Mouse (Mus musculus) spleen, adult 12 weeks (tissue): Measurements from ENCODE around the gene Lce1k.
"Not testable (repeated sequence)": the region's sequence is repeated elsewhere in the genome, so short reads cannot be mapped to it uniquely, and the experiment has no call there.

ENCODE experiments used
- DNase-seq: peaks from one replicate; pipeline ENCODE4 v3.0.0; 2022; ENCODE audit warnings: low spot score

The Lce1k gene

DNA sequence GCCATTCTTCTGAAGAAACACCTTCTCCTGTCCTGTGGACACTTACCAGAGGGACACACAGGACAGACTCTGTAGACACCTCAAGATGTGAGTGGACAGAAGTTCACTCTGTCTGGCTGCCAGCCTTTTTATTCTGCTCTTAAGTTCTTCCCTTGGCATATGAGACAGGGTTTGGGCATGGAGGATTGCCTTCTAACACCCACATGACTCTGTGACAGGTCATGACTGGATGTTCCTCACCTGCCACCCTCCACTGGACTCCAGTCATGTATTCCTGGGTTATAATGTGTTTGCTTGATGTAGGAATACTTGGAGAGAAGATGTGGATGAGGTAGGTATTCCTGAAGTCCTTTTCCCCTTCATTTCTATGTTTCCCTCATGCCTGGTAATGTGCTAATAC, at the start of gene Lce1k:
TSS of gene Lce1k (minus strand) at position 101 of the 400 bp plus-strand sequence.
- no peak for DNase-seq

GRCm38 (mm10) chr3:92851186-92851585, 43.5 kb upstream of the Lce1k start, which contains the start of gene Lce1l:
Gene Lce1l (minus strand): TSS chr3:92851286.
- no peak for DNase-seq

DNA sequence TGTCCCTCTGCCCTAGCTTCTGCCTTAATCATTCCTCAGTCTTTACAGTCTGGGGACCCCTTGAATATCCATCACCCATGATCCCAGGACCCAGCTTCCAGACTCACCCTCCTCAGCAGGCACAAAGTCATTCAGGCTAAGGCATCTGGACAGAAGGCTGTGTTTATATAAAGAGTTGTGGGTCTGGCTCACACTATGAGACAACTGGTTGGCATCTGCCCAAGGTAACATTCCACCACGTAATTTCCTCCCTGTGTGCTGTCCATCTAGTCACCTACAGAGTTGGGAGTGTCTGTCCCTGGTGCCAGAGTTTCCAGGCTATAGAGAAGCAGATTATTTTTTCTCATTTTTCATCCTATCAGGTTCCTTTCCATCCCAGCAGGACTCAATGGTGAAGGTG, 19.4 kb upstream of the Lce1k start, which contains the start of gene Kprp:
TSS of gene Kprp (minus strand) at position 140 of the 400 bp plus-strand sequence.
- no peak for DNase-seq

GRCm38 (mm10) chr3:92825808-92826207, 18.1 kb upstream of the Lce1k start:
- DNase-seq = no peak

GRCm38 (mm10) chr3:92816036-92816435, 8.3 kb upstream of the Lce1k start:
- DNase-seq = not testable (repeated sequence)

DNA sequence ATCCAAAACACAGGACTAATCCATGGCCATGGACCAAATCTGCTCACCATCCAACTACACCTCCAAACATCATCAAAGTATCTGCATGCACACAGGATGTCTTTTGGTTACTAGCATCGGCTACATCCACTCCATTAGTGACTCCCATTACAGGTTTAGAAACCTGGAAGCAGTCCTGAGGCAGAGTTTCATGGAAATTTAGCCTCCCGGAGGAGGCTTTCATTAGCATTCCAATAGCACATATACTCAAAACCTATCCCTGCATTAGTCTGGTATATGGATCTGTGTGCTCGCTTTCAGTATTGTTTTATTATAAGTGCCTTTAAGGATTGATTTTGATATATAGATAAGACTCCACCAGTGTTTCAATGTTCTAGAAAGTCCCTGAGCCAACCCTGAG, 7.9 kb upstream of the Lce1k start:
- no peak for DNase-seq

- no peak for DNase-seq
Observed at GRCm38 (mm10) chr3:92790414-92790813, 17.3 kb downstream of the Lce1k start, which contains the start of gene Lce1j. Gene Lce1j (minus strand): TSS chr3:92790514.

DNA sequence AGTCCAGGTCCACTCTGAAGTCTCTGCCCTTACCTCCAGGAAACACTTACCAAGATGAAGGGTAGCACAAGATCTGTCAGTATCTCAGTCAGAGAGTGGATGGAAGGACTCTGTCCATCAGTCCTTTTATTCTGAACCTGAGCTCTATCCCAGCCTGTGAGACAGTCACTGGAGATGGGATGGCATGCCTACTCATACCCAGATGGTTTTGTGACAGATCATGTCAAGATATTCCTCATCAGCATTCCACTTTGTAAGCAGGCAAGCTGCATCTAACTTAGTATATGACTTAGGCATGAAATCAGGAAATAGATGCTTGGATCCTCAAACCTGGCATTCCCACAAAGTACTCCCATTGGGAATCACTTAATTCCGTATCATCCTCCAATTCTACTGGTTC, 28.9 kb downstream of the Lce1k start, which contains the start of gene Lce1i:
TSS of gene Lce1i (minus strand) at position 101 of the 400 bp plus-strand sequence.
- DNase-seq = no peak

DNA sequence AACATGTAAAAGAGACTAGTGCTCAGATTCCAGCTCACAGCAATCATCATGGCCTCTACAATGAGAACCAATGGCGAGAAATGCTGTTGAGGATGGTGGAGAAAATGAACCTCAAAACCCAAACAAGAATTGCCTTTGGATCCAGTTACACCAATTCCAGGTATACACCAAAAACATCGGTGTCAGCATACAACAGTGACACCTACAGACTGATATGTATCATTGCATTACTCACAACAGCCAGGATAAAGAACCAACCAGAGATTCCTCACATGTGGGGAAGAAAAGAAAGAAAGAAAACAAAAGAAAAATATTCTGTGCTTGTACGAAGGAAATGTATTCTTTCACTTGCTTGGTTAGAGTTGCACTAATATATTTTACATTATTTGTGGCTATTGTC, 36.1 kb downstream of the Lce1k start:
- DNase-seq = no peak

DNA sequence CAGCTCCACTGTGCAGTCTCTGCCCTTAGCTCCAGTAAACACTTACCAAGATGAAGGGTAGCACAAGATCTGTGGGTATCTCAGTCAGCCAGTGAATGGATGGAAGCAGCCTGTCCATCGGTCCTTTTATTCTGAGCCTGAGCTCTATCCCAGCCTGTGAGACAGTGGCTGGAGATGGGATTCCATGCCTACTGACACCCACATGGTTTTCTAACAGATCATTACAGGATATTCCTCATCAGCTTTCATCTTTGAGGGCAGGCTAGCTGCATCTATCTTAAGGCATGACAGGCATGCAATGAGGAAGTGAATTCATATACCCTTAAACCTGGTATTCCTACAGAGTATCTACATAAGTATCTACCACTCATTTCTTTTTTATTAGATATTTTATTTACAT, 42.7 kb downstream of the Lce1k start, which contains the start of gene Lce1h:
TSS of gene Lce1h (minus strand) at position 101 of the 400 bp plus-strand sequence.
- DNase-seq = no peak
